Mouse (Mus musculus): Measurements from ENCODE around the gene Samm50. TPM values are rescaled to one million over a fixed set of nuclear protein-coding genes. Genes with fewer than 3 reads are reported as not detected.

Gene Samm50
- total RNA-seq, 2 experiments from 2014 or later: 174 to 210 TPM

Small RNAs within 50 kb of the gene (microRNA-seq; reads per million reads assigned to microRNA genes)
- 2.7 reads per million for gene Mir6392

Other genes starting within 250 kb of the Samm50 start
- gene Efcab6, start 126.9 kb upstream of the Samm50 start, total RNA-seq (2021): 1 to 10 TPM; 5.0 to 6.7 TPM
- not detected for gene Sult4a1, start 86.5 kb upstream of the Samm50 start, total RNA-seq (2021)
- gene Pnpla5, start 69.1 kb upstream of the Samm50 start, total RNA-seq (2021): under 1 TPM in 1 of 2 experiments, not detected in 1; 0.14 TPM
- 10 to 100 TPM in 1 of 2 experiments, 1 to 10 TPM in 1; 5.0 to 10.8 TPM for gene Pnpla3, start 24.4 kb upstream of the Samm50 start, total RNA-seq (2021)
- gene Parvb, start 39.8 kb downstream of the Samm50 start, total RNA-seq (2021): 10 to 100 TPM; 35.7 to 58.2 TPM
- 1 to 10 TPM; 1.0 to 1.4 TPM for gene Parvg, start 131.8 kb downstream of the Samm50 start, total RNA-seq (2021)